Mouse (Mus musculus) lung, postnatal 0 days (tissue): ENCODE measurements around the gene Mapkapk2.

Experiments
- CTCF ChIP-seq: IDR thresholded peaks from 2 replicates; pipeline ENCODE4 v1.5.1; 2016; ENCODE audit warnings: antibody characterized with exemption, mild to moderate bottlenecking
- EP300 ChIP-seq: IDR thresholded peaks from 2 replicates; pipeline ENCODE4 v1.6.1; 2016; ENCODE audit warnings: antibody characterized with exemption, mild to moderate bottlenecking, control low read depth

- TF ChIP-seq CTCF, result no peak
- no peak for TF ChIP-seq EP300
Observed at GRCm38 (mm10) chr1:131043636-131044035, 54.0 kb downstream of the Mapkapk2 start.
